Mouse (Mus musculus) gastrocnemius, postnatal 14 days (tissue): ENCODE data around the gene Git2. TPM values are rescaled to one million over a fixed set of nuclear protein-coding genes. Genes with fewer than 3 reads are reported as not detected.

Experiments
- DNase-seq: peaks from one replicate; pipeline ENCODE4 v3.0.0; 2021; ENCODE audit warnings: mixed read lengths
- intact Hi-C: fragments of 180-260 bp; cut with DNase I; formaldehyde crosslinking; loops from one replicate; pipeline ENCODE4 v1.15.1; 2025; ENCODE audit warnings: low total_unique reads
- total RNA-seq, 2 experiments: library from RNA; stranded (reverse); gene quantifications; 2 replicates each; pipeline ENCODE4 v1.2.3; 2021

Git2 gene
- total RNA-seq, 2 experiments from 2014 or later = 19.8 to 25.8 TPM

GRCm38 (mm10) chr5:114801049-114801448 is 25.7 kb upstream of the Git2 start:
- DNase-seq = no peak
- intact Hi-C loops = no loop called here

GRCm38 (mm10) chr5:114799848-114800247 is 24.5 kb upstream of the Git2 start:
- no peak for DNase-seq
- intact Hi-C loops = no loop called here

- intact Hi-C loops = no loop called here
- DNase-seq = no peak
These were observed 21.9 kb upstream of the Git2 start for GRCm38 (mm10) chr5:114797253-114797652.

- intact Hi-C loops = no loop called here
- no peak for DNase-seq
These were observed 21.1 kb upstream of the Git2 start for GRCm38 (mm10) chr5:114796299-114797012.

- intact Hi-C loops = no loop called here
- DNase-seq = no peak
These were observed 20.3 kb upstream of the Git2 start for GRCm38 (mm10) chr5:114795653-114796052.

- no peak for DNase-seq
- intact Hi-C loops = no loop called here
These were observed 19.9 kb upstream of the Git2 start for GRCm38 (mm10) chr5:114795231-114795630.

GRCm38 (mm10) chr5:114794609-114795008 is 19.3 kb upstream of the Git2 start:
- intact Hi-C loops = no loop called here
- DNase-seq = no peak

GRCm38 (mm10) chr5:114793317-114793716 is 18.0 kb upstream of the Git2 start:
- intact Hi-C loops = no loop called here

GRCm38 (mm10) chr5:114785196-114785595 is 9.9 kb upstream of the Git2 start:
- no peak for DNase-seq

More at GRCm38 (mm10) chr5:114793317-114793716, 18.0 kb upstream of the Git2 start:
- no peak for DNase-seq

GRCm38 (mm10) chr5:114784622-114785165 is 9.4 kb upstream of the Git2 start:
- no peak for DNase-seq
- intact Hi-C loops = no loop called here

More at GRCm38 (mm10) chr5:114785196-114785595, 9.9 kb upstream of the Git2 start:
- intact Hi-C loops = no loop called here

- no peak for DNase-seq
- intact Hi-C loops = no loop called here
These were observed 8.3 kb upstream of the Git2 start for GRCm38 (mm10) chr5:114783405-114784163.

- no peak for DNase-seq
- intact Hi-C loops = no loop called here
These were observed 7.7 kb upstream of the Git2 start for GRCm38 (mm10) chr5:114782991-114783390.

GRCm38 (mm10) chr5:114780912-114781311 is 5.6 kb upstream of the Git2 start:
- DNase-seq = no peak
- intact Hi-C loops = no loop called here

- intact Hi-C loops = no loop called here
- DNase-seq = no peak
These were observed 4.7 kb upstream of the Git2 start for GRCm38 (mm10) chr5:114779956-114780489.

- intact Hi-C loops = no loop called here
- no peak for DNase-seq
These were observed 857 bp upstream of the Git2 start for GRCm38 (mm10) chr5:114776174-114776573.

GRCm38 (mm10) chr5:114774403-114775051 is 790 bp downstream of the Git2 start, which contains the start of gene Ankrd13a:
Gene Ankrd13a, plus strand, starts transcription at chr5:114774677.
- intact Hi-C loops = no loop called here
- DNase-seq = peak; percentile 92

- DNase-seq = no peak
- intact Hi-C loops = no loop called here
These were observed 1.5 kb downstream of the Git2 start for GRCm38 (mm10) chr5:114773780-114774179.

- intact Hi-C loops = no loop called here
- peak; percentile 99 for DNase-seq
These were observed 2.1 kb downstream of the Git2 start for GRCm38 (mm10) chr5:114773211-114773710.

GRCm38 (mm10) chr5:114772456-114773203 is 2.7 kb downstream of the Git2 start:
- DNase-seq = peak; percentile 69
- intact Hi-C loops = no loop called here
